Mouse (Mus musculus) limb, embryonic 12.5 days (tissue): ENCODE results near the gene Ltc4s. TPM values are rescaled to one million over a fixed set of nuclear protein-coding genes. Genes with fewer than 3 reads are reported as not detected.

Experiments used
- ATAC-seq: fragments of 200-750 bp; cut with Nextera tagmentation; 2 replicates; pipeline ENCODE4 v1.8.0; 2017; ENCODE audit warnings: low read depth, moderate TSS enrichment; ENCODE audit not compliant: insufficient number of reproducible peaks, insufficient read depth, low FRiP score, low TSS enrichment
- H3K27ac ChIP-seq: fragments of 300-500 bp; sonication (generic); 2 replicates; pipeline ENCODE4 v1.5.1; 2016; ENCODE audit warnings: mild to moderate bottlenecking, moderate library complexity
- H3K27me3 ChIP-seq: fragments of 300-500 bp; sonication (generic); 2 replicates; pipeline ENCODE4 v1.6.1; 2016; ENCODE audit warnings: mild to moderate bottlenecking, moderate library complexity
- H3K36me3 ChIP-seq: fragments of 300-500 bp; sonication (generic); 2 replicates; pipeline ENCODE4 v1.6.1; 2016; ENCODE audit warnings: mild to moderate bottlenecking, moderate library complexity
- H3K4me1 ChIP-seq: fragments of 300-500 bp; sonication (generic); replicated peaks from 2 replicates; pipeline ENCODE4 v1.6.1; 2016
- H3K4me2 ChIP-seq: fragments of 300-500 bp; sonication (generic); 2 replicates; pipeline ENCODE4 v1.6.1; 2016; ENCODE audit warnings: mild to moderate bottlenecking, moderate library complexity
- H3K4me3 ChIP-seq: fragments of 300-500 bp; sonication (generic); replicated peaks from 2 replicates; pipeline ENCODE4 v1.5.1; 2016; ENCODE audit warnings: mild to moderate bottlenecking
- H3K9ac ChIP-seq: fragments of 300-500 bp; sonication (generic); replicated peaks from 2 replicates; pipeline ENCODE4 v1.6.1; 2016; ENCODE audit warnings: mild to moderate bottlenecking, moderate library complexity
- H3K9me3 ChIP-seq: fragments of 300-500 bp; sonication (generic); 2 replicates; pipeline ENCODE4 v1.6.1; 2016; ENCODE audit warnings: mild to moderate bottlenecking, moderate library complexity
- WGBS: fragments of 180-500 bp; shearing (Covaris S2); methylation state at CpG from one replicate; pipeline ENCODE4 v1.1.7; 2016; 5-methylcytosine and 5-hydroxymethylcytosine counted together
- polyA plus RNA-seq: library from polyadenylated mRNA; unstranded; fragments of >200 nt; fragmentation: Nextera tagmentation; extraction: Ambion mirVana; gene quantifications from 2 replicates; pipeline ENCODE4 v1.2.1, GENCODE M21; 2016

Gene Ltc4s
- polyA plus RNA-seq, 1 experiment from 2014 or later = 1.0 TPM

DNA sequence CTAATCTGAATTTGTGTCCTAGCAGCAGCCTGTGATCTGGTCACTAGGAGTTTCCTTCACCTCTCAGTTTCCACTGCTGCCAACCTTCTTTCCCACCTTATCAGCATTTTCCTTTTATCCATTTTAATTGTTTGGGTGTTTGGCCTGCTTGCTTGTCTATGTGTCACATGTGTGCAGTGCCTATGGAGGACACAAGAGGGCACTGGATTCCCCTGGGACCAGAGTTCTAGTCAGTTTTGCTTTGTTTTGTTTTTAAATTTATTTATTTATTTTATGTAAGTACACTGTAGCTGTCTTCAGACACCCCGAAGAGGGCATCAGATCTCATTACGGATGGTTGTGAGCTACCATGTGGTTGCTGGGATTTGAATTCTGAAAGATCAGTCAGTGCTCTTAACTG lies 30.7 kb upstream of the Ltc4s start:
- H3K9me3 ChIP-seq = no peaks in the 10 kb centered on the region
- H3K4me2 ChIP-seq = no peak overlapping the region
- H3K36me3 ChIP-seq = peaks cover 50% of the 10 kb centered on the region
- WGBS = 86% methylated on average over 2 of the region's 2 CpGs
- H3K9ac ChIP-seq = no peak overlapping the region
- no peak for ATAC-seq
- no peak overlapping the region for H3K27ac ChIP-seq
- H3K4me3 ChIP-seq = no peak overlapping the region
- no peaks in the 10 kb centered on the region for H3K27me3 ChIP-seq
- H3K4me1 ChIP-seq = no peaks in the 10 kb centered on the region

- Histone ChIP-seq H3K9ac (no peak overlapping the region), H3K27me3 (no peaks in the 10 kb centered on the region), H3K9me3 (no peaks in the 10 kb centered on the region), H3K4me1 (no peaks in the 10 kb centered on the region), H3K4me2 (no peak overlapping the region), H3K36me3 (peaks cover 68% of the 10 kb centered on the region), H3K4me3 (no peak overlapping the region), H3K27ac (no peak overlapping the region)
- no peak for ATAC-seq
- 94% methylated on average over 3 of the region's 3 CpGs for WGBS
Observed at GRCm38 (mm10) chr11:50266997-50267396, 28.6 kb upstream of the Ltc4s start.

GRCm38 (mm10) chr11:50265931-50266330 lies 27.5 kb upstream of the Ltc4s start:
- H3K9me3 ChIP-seq = no peaks in the 10 kb centered on the region
- ATAC-seq = no peak
- no peak overlapping the region for H3K4me2 ChIP-seq
- no peaks in the 10 kb centered on the region for H3K27me3 ChIP-seq
- 83% methylated on average over 8 of the region's 8 CpGs for WGBS
- no peak overlapping the region for H3K27ac ChIP-seq
- peaks cover 78% of the 10 kb centered on the region for H3K36me3 ChIP-seq
- H3K4me3 ChIP-seq = no peak overlapping the region
- no peaks in the 10 kb centered on the region for H3K4me1 ChIP-seq
- no peak overlapping the region for H3K9ac ChIP-seq

- Histone ChIP-seq H3K4me3 (no peak overlapping the region), H3K27ac (no peak overlapping the region), H3K27me3 (no peaks in the 10 kb centered on the region), H3K9me3 (no peaks in the 10 kb centered on the region), H3K36me3 (peaks cover 94% of the 10 kb centered on the region), H3K4me2 (no peak overlapping the region), H3K9ac (no peak overlapping the region), H3K4me1 (no peaks in the 10 kb centered on the region)
- WGBS = 91% methylated on average over 3 of the region's 3 CpGs
- no peak for ATAC-seq
Observed at GRCm38 (mm10) chr11:50263198-50263597, 24.8 kb upstream of the Ltc4s start.

- Histone ChIP-seq H3K9ac (no peak overlapping the region), H3K27me3 (no peaks in the 10 kb centered on the region), H3K27ac (no peak overlapping the region), H3K4me2 (no peak overlapping the region), H3K4me1 (no peaks in the 10 kb centered on the region), H3K36me3 (peaks cover 98% of the 10 kb centered on the region), H3K9me3 (no peaks in the 10 kb centered on the region), H3K4me3 (no peak overlapping the region)
- 88% methylated on average over 4 of the region's 4 CpGs for WGBS
- no peak for ATAC-seq
Observed at GRCm38 (mm10) chr11:50262020-50262419, 23.6 kb upstream of the Ltc4s start.

DNA sequence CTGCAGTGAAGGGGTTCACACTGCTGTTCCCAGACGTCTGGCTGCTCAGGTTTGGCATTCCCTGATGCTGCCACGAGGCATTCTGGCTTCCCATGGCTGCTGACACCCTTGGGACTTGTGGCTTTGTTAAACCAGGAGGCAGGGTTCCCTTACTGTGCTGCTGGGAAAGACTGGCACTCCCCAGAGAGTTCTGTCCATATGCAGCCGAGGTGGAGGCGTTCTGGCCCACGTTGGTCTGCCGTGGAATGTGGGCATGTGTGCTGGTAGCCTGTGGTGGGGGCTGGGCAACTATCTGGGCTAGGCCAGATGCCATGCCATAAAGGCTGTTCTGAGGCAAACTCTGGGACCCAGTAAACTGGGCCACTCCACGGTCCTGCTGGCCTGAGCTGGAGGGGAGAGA lies 19.9 kb upstream of the Ltc4s start:
- Histone ChIP-seq H3K36me3 (peaks cover 76% of the 10 kb centered on the region), H3K9me3 (no peaks in the 10 kb centered on the region)
- ATAC-seq = 0 out of 2 replicates have a peak, but pooled peaks have one; percentile 37

DNA sequence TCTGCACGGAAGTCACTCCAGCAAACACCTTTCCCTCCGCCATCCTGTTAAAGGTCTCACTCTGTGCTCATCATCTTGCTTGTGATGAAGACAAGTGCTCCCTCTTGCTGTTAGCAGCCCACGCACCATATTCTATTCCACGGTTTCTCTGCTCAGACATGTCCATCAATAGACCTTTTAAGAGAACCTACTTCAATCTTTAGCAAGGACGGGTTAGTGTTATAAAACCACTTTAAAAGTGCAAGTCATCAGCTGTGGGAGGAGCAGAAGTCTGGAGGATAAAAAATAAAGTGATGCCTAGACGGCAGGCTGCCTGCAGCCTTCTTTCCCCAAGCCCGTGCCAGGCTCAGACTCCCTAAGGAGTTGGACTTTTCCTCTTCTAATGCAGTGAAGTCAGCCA lies 18.2 kb upstream of the Ltc4s start:
- Histone ChIP-seq H3K27ac (no peak overlapping the region), H3K9me3 (no peaks in the 10 kb centered on the region), H3K9ac (no peak overlapping the region), H3K36me3 (peaks cover 59% of the 10 kb centered on the region), H3K4me3 (no peak overlapping the region), H3K4me2 (no peak overlapping the region), H3K27me3 (no peaks in the 10 kb centered on the region), H3K4me1 (peaks cover 20% of the 10 kb centered on the region)
- ATAC-seq = no peak
- 83% methylated on average over 7 of the region's 7 CpGs for WGBS

More for the DNA sequence above, 19.9 kb upstream of the Ltc4s start:
- Histone ChIP-seq H3K4me2 (no peak overlapping the region), H3K9ac (no peak overlapping the region), H3K27ac (no peak overlapping the region), H3K4me3 (no peak overlapping the region), H3K4me1 (peaks cover 8% of the 10 kb centered on the region), H3K27me3 (no peaks in the 10 kb centered on the region)
- 81% methylated on average over 7 of the region's 7 CpGs for WGBS

DNA sequence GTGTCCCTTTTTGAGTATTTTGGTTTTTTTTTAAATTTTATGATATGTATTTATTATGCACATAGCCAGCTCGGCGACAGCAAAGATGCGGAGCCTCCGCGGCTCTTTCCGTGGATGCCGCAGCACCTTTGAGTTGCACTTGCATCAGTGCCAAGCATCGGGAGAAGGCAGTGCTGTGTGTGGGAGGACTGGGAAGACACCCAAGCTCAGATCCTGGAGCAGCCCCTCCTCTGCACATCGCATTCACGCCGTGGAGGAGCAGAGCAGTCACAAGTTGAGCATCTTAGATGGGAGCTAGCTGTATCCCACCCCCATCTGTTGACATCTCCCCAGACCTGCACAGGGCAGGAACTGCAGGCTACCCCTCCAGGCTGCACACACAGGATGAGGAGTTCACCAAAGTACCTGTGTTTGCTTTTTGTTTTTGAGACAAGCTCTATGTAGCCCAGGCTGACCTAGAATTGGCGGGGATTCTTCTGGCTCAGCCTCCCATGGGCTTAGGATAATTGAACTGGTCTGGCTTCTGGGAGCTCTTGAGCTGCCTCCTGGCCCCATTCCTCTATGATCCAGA lies 15.7 kb upstream of the Ltc4s start:
- ATAC-seq = no peak
- H3K27ac ChIP-seq = no peak overlapping the region
- H3K9ac ChIP-seq = no peak overlapping the region
- no peaks in the 10 kb centered on the region for H3K27me3 ChIP-seq
- no peak overlapping the region for H3K4me3 ChIP-seq
- H3K4me1 ChIP-seq = peaks cover 20% of the 10 kb centered on the region
- 85% methylated on average over 12 of the region's 12 CpGs for WGBS
- H3K4me2 ChIP-seq = no peak overlapping the region
- no peaks in the 10 kb centered on the region for H3K9me3 ChIP-seq
- peaks cover 34% of the 10 kb centered on the region for H3K36me3 ChIP-seq

GRCm38 (mm10) chr11:50253393-50253792 lies 15.0 kb upstream of the Ltc4s start:
- no peak overlapping the region for H3K9ac ChIP-seq
- peak overlapping the region; percentile 62; the same call in 1 of the 2 replicates for H3K27ac ChIP-seq
- peaks cover 20% of the 10 kb centered on the region for H3K4me1 ChIP-seq
- 52% methylated on average over 1 of the region's 1 CpGs for WGBS
- ATAC-seq = no peak
- no peaks in the 10 kb centered on the region for H3K9me3 ChIP-seq
- H3K36me3 ChIP-seq = peaks cover 27% of the 10 kb centered on the region
- H3K4me2 ChIP-seq = no peak overlapping the region
- no peak overlapping the region for H3K4me3 ChIP-seq
- H3K27me3 ChIP-seq = no peaks in the 10 kb centered on the region

DNA sequence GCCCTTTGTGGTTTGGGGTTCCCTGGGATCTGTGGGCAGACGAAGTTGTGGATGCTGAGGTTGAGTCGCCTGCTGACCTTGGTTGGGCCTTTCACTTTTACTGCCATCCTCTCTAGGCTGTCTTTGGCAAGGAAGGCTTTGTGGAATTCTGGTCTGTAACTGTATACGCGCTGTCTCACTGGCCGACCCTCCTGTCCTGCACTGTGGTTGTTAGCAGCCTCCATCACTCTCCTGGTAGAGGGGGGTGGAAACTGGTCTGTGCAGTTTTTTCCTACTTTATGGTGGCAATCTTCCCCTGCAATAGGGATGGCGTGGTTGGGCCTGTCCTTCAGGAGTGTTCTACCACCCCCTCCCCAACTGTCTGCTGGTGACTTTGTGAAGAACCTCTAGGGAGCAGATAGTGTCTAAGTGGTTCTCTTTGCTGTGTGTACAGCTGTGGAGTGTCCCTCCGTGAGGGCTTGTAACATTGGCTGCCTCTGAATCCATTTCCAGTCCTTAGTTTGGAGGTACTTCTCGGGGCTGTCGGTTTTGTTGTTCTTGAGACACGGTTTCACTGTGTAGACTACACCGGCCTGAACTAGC lies 14.4 kb upstream of the Ltc4s start:
- H3K4me3 ChIP-seq = no peak overlapping the region
- H3K9ac ChIP-seq = peak overlapping the region; percentile 27; the same call in 1 of the 2 replicates
- peak; percentile 63 for ATAC-seq
- peak overlapping the region; percentile 62 for H3K27ac ChIP-seq
- no peaks in the 10 kb centered on the region for H3K27me3 ChIP-seq
- H3K9me3 ChIP-seq = no peaks in the 10 kb centered on the region
- H3K4me1 ChIP-seq = peaks cover 20% of the 10 kb centered on the region
- H3K4me2 ChIP-seq = no peak overlapping the region
- H3K36me3 ChIP-seq = peaks cover 21% of the 10 kb centered on the region
- 47% methylated on average over 11 of the region's 11 CpGs for WGBS

- H3K4me1 ChIP-seq = peaks cover 20% of the 10 kb centered on the region
- H3K9me3 ChIP-seq = no peaks in the 10 kb centered on the region
- peaks cover 14% of the 10 kb centered on the region for H3K36me3 ChIP-seq
- peak overlapping the region; percentile 62 for H3K27ac ChIP-seq
- ATAC-seq = no peak
- WGBS = 34% methylated on average over 3 of the region's 3 CpGs
- no peaks in the 10 kb centered on the region for H3K27me3 ChIP-seq
- no peak overlapping the region for H3K4me2 ChIP-seq
- no peak overlapping the region for H3K4me3 ChIP-seq
- H3K9ac ChIP-seq = peak overlapping the region; percentile 27; the same call in 1 of the 2 replicates
Observed at GRCm38 (mm10) chr11:50252166-50252565, 13.8 kb upstream of the Ltc4s start.
